Mouse (Mus musculus): ENCODE results near the gene Hsf2bp. TPM values are rescaled to one million over a fixed set of nuclear protein-coding genes. Genes with fewer than 3 reads are reported as not detected.
A peak's percentile ranks its signal among the peaks of the same experiment; 100 is the strongest.

The Hsf2bp gene
- total RNA-seq, 2 experiments from 2014 or later = not detected

GRCm38 (mm10) chr17:31992004-31992403 lies 44.1 kb downstream of the Hsf2bp start:
- ATAC-seq (replicated peaks; ENCODE audit: poor library complexity) = no peak

- ATAC-seq (replicated peaks; ENCODE audit: poor library complexity) = no peak
These were observed 47.1 kb downstream of the Hsf2bp start for GRCm38 (mm10) chr17:31989035-31989434.

- no peak for ATAC-seq (replicated peaks; ENCODE audit: poor library complexity)
These were observed 49.2 kb downstream of the Hsf2bp start for GRCm38 (mm10) chr17:31986915-31987314.

- no peak for ATAC-seq (replicated peaks; ENCODE audit: poor library complexity)
These were observed 52.7 kb downstream of the Hsf2bp start for GRCm38 (mm10) chr17:31983491-31983890.

- ATAC-seq (replicated peaks; ENCODE audit: poor library complexity) = no peak
These were observed 53.6 kb downstream of the Hsf2bp start for GRCm38 (mm10) chr17:31982326-31983190.

- no peak for ATAC-seq (replicated peaks; ENCODE audit: poor library complexity)
These were observed 56.3 kb downstream of the Hsf2bp start for GRCm38 (mm10) chr17:31979888-31980287.

GRCm38 (mm10) chr17:31977131-31977530 lies 59.0 kb downstream of the Hsf2bp start:
- ATAC-seq (replicated peaks; ENCODE audit: poor library complexity) = no peak

GRCm38 (mm10) chr17:31976501-31976900 lies 59.6 kb downstream of the Hsf2bp start:
- no peak for ATAC-seq (replicated peaks; ENCODE audit: poor library complexity)

- ATAC-seq (replicated peaks; ENCODE audit: poor library complexity) = 0 out of 2 replicates have a peak, but pooled peaks have one; percentile 29
These were observed 61.5 kb downstream of the Hsf2bp start for GRCm38 (mm10) chr17:31974694-31975093.

GRCm38 (mm10) chr17:31973664-31974230 lies 62.4 kb downstream of the Hsf2bp start:
- no peak for ATAC-seq (replicated peaks; ENCODE audit: poor library complexity)

- no peak for ATAC-seq (replicated peaks; ENCODE audit: poor library complexity)
These were observed 65.3 kb downstream of the Hsf2bp start for GRCm38 (mm10) chr17:31970890-31971289.

GRCm38 (mm10) chr17:31968801-31969200 lies 67.3 kb downstream of the Hsf2bp start:
- peak; percentile 52; the same call in 1 of the 2 replicates for ATAC-seq (replicated peaks; ENCODE audit: poor library complexity)

GRCm38 (mm10) chr17:31967311-31967710 lies 68.8 kb downstream of the Hsf2bp start:
- peak; percentile 50 for ATAC-seq (replicated peaks; ENCODE audit: poor library complexity)

- ATAC-seq (replicated peaks; ENCODE audit: poor library complexity) = no peak
These were observed 69.6 kb downstream of the Hsf2bp start for GRCm38 (mm10) chr17:31966566-31966965.

- no peak for ATAC-seq (replicated peaks; ENCODE audit: poor library complexity)
These were observed 70.5 kb downstream of the Hsf2bp start for GRCm38 (mm10) chr17:31965623-31966022.

- no peak for ATAC-seq (replicated peaks; ENCODE audit: poor library complexity)
These were observed 73.2 kb downstream of the Hsf2bp start for GRCm38 (mm10) chr17:31962930-31963329.

GRCm38 (mm10) chr17:31962281-31962680 lies 73.9 kb downstream of the Hsf2bp start:
- ATAC-seq (replicated peaks; ENCODE audit: poor library complexity) = no peak

- no peak for ATAC-seq (replicated peaks; ENCODE audit: poor library complexity)
These were observed 81.5 kb downstream of the Hsf2bp start for GRCm38 (mm10) chr17:31954551-31955140.

GRCm38 (mm10) chr17:31949076-31949475 lies 87.1 kb downstream of the Hsf2bp start:
- ATAC-seq (replicated peaks; ENCODE audit: poor library complexity) = no peak

- no peak for ATAC-seq (replicated peaks; ENCODE audit: poor library complexity)
These were observed 89.7 kb downstream of the Hsf2bp start for GRCm38 (mm10) chr17:31946436-31946835.

- ATAC-seq (replicated peaks; ENCODE audit: poor library complexity) = no peak
These were observed 92.1 kb downstream of the Hsf2bp start for GRCm38 (mm10) chr17:31943881-31944539.

Data from megakaryocyte progenitor cell, adult 5-6 weeks (primary cell).